Mouse (Mus musculus) forebrain, postnatal 0 days (tissue): Measurements from ENCODE around the gene Ccdc163. TPM values are rescaled to one million over a fixed set of nuclear protein-coding genes. Genes with fewer than 3 reads are reported as not detected.

ENCODE experiments used
- ATAC-seq: fragments of 200-750 bp; cut with Nextera tagmentation; 2 replicates; pipeline ENCODE4 v1.8.0; 2017; ENCODE audit warnings: mild to moderate bottlenecking, moderate library complexity
- DNase-seq: peaks from one replicate; pipeline ENCODE4 v3.0.0-alpha.2; 2015
- H3K27ac ChIP-seq: fragments of 300-500 bp; sonication (generic); 2 replicates; pipeline ENCODE4 v1.5.1; 2014; ENCODE audit warnings: low read depth, mild to moderate bottlenecking, antibody characterized with exemption, low read length, moderate library complexity, mixed read lengths
- H3K27me3 ChIP-seq: fragments of 300-500 bp; sonication (generic); 2 replicates; pipeline ENCODE4 v1.6.1; 2014; ENCODE audit warnings: mild to moderate bottlenecking, low read length, mixed read lengths; ENCODE audit not compliant: insufficient read depth
- H3K36me3 ChIP-seq: fragments of 300-500 bp; sonication (generic); 2 replicates; pipeline ENCODE4 v1.6.1; 2014; ENCODE audit warnings: mild to moderate bottlenecking, moderate library complexity; ENCODE audit not compliant: insufficient read depth
- H3K4me1 ChIP-seq: fragments of 300-500 bp; sonication (generic); 2 replicates; pipeline ENCODE4 v1.6.1; 2014; ENCODE audit warnings: antibody characterized with exemption; ENCODE audit not compliant: insufficient read depth
- H3K4me2 ChIP-seq: fragments of 300-500 bp; sonication (generic); 2 replicates; pipeline ENCODE4 v1.6.1; 2014; ENCODE audit warnings: low read depth, mild to moderate bottlenecking, moderate library complexity
- H3K4me3 ChIP-seq: fragments of 300-500 bp; sonication (generic); 2 replicates; pipeline ENCODE4 v1.5.1; 2014; ENCODE audit warnings: low read depth, low read length, mixed read lengths
- H3K9ac ChIP-seq: fragments of 300-500 bp; sonication (generic); 2 replicates; pipeline ENCODE4 v1.6.1; 2014; ENCODE audit warnings: mild to moderate bottlenecking
- H3K9me3 ChIP-seq: fragments of 300-500 bp; sonication (generic); 2 replicates; pipeline ENCODE4 v1.6.1; 2016; ENCODE audit warnings: low read length
- CTCF ChIP-seq: sonication (generic); IDR thresholded peaks from 2 replicates; pipeline ENCODE4 v1.5.1; 2016; ENCODE audit warnings: antibody characterized with exemption, control low read depth, low read depth
- WGBS: fragments of 180-500 bp; shearing (Covaris S2); extraction: QIAGEN DNeasy Blood & Tissue Kit; methylation state at CpG from one replicate; pipeline ENCODE4 v1.1.7; 2014; 5-methylcytosine and 5-hydroxymethylcytosine counted together
- polyA plus RNA-seq: library from polyadenylated mRNA; unstranded; fragments of >200 nt; fragmentation: Nextera tagmentation; extraction: Ambion mirVana; gene quantifications from 2 replicates; pipeline ENCODE4 v1.2.1, GENCODE M21; 2015
- total RNA-seq: library from RNA; depleted of rRNA; stranded (reverse); fragments of >200 nt; gene quantifications from 2 replicates; pipeline ENCODE4 v1.2.3, GENCODE M21; 2014

The Ccdc163 gene
- total and polyA plus RNA-seq, 2 experiments from 2014 or later: 5.3 to 13.2 TPM

GRCm38 (mm10) chr4:116719396-116719795 lies 11.1 kb downstream of the Ccdc163 start:
- 15% methylated on average over 3 of the region's 3 CpGs for WGBS
- ATAC-seq: peak; percentile 34

GRCm38 (mm10) chr4:116720343-116721097 lies 12.2 kb downstream of the Ccdc163 start, which contains the start of gene Tesk2:
TSS of gene Tesk2 (plus strand) at chr4:116720948.
- Histone ChIP-seq H3K9me3 (no peaks in the 10 kb centered on the region), H3K4me2 (peak within 1 kb of the TSS; percentile 97), H3K27ac (0 out of 2 replicates have a peak within 1 kb of the TSS, but pooled peaks have one; percentile 22), H3K4me3 (peak within 1 kb of the TSS; percentile 73), H3K27me3 (no peaks in the 10 kb centered on the region; the same call in 1 of the 2 replicates), H3K36me3 (no peaks in the 10 kb centered on the region), H3K9ac (peak within 1 kb of the TSS; percentile 71), H3K4me1 (no peaks in the 10 kb centered on the region; the same call in 1 of the 2 replicates)
- under 1% methylated on average over 34 of the region's 34 CpGs for WGBS
- TF ChIP-seq CTCF: no peak
- DNase-seq (peak; percentile 98), ATAC-seq (peak; percentile 99)

More at GRCm38 (mm10) chr4:116719396-116719795, 11.1 kb downstream of the Ccdc163 start:
- H3K27me3 ChIP-seq: no peaks in the 10 kb centered on the region; the same call in 1 of the 2 replicates
- H3K27ac ChIP-seq: no peak overlapping the region
- no peaks in the 10 kb centered on the region; the same call in 1 of the 2 replicates for H3K4me1 ChIP-seq
- H3K4me3 ChIP-seq: no peak overlapping the region
- H3K9me3 ChIP-seq: no peaks in the 10 kb centered on the region
- no peak overlapping the region for H3K4me2 ChIP-seq
- no peaks in the 10 kb centered on the region for H3K36me3 ChIP-seq
- H3K9ac ChIP-seq: no peak overlapping the region
- TF ChIP-seq CTCF: peak; percentile 85
- peak; percentile 90 for DNase-seq

- Histone ChIP-seq H3K4me1 (no peaks in the 10 kb centered on the region; the same call in 1 of the 2 replicates), H3K27me3 (no peaks in the 10 kb centered on the region; the same call in 1 of the 2 replicates), H3K9me3 (no peaks in the 10 kb centered on the region), H3K4me3 (peak overlapping the region; percentile 73), H3K4me2 (peak overlapping the region; percentile 97), H3K9ac (peak overlapping the region; percentile 71), H3K27ac (0 out of 2 replicates have a peak overlapping the region, but pooled peaks have one; percentile 22), H3K36me3 (no peaks in the 10 kb centered on the region)
- DNase-seq (no peak), ATAC-seq (no peak)
- no peak for TF ChIP-seq CTCF
- 1% methylated on average over 29 of the region's 29 CpGs for WGBS
These were observed 12.9 kb downstream of the Ccdc163 start for GRCm38 (mm10) chr4:116721098-116721628.

- Histone ChIP-seq H3K27me3 (no peaks in the 10 kb centered on the region; the same call in 1 of the 2 replicates), H3K4me3 (no peak overlapping the region), H3K36me3 (no peaks in the 10 kb centered on the region), H3K27ac (no peak overlapping the region), H3K4me2 (0 out of 2 replicates have a peak overlapping the region, but pooled peaks have one; percentile 97), H3K9ac (no peak overlapping the region), H3K9me3 (no peaks in the 10 kb centered on the region), H3K4me1 (no peaks in the 10 kb centered on the region; the same call in 1 of the 2 replicates)
- WGBS: 46% methylated on average over 7 of the region's 7 CpGs
- ATAC-seq: no peak
- no peak for DNase-seq
- no peak for TF ChIP-seq CTCF
These were observed 13.9 kb downstream of the Ccdc163 start for GRCm38 (mm10) chr4:116722230-116722629.

GRCm38 (mm10) chr4:116725444-116725843 lies 17.1 kb downstream of the Ccdc163 start:
- DNase-seq: no peak
- Histone ChIP-seq H3K4me1 (no peaks in the 10 kb centered on the region; the same call in 1 of the 2 replicates), H3K4me3 (no peak overlapping the region), H3K36me3 (no peaks in the 10 kb centered on the region), H3K4me2 (no peak overlapping the region), H3K9me3 (no peaks in the 10 kb centered on the region), H3K9ac (no peak overlapping the region), H3K27me3 (no peaks in the 10 kb centered on the region; the same call in 1 of the 2 replicates), H3K27ac (no peak overlapping the region)
- WGBS: 83% methylated on average over 5 of the region's 5 CpGs
- no peak for TF ChIP-seq CTCF
- no peak for ATAC-seq

- Histone ChIP-seq H3K36me3 (no peaks in the 10 kb centered on the region), H3K27me3 (no peaks in the 10 kb centered on the region), H3K4me3 (no peak overlapping the region), H3K27ac (no peak overlapping the region), H3K4me1 (no peaks in the 10 kb centered on the region), H3K9ac (no peak overlapping the region), H3K9me3 (no peaks in the 10 kb centered on the region), H3K4me2 (no peak overlapping the region)
- TF ChIP-seq CTCF: no peak
- ATAC-seq (no peak), DNase-seq (no peak)
- WGBS: 87% methylated on average over 3 of the region's 3 CpGs
These were observed 19.1 kb downstream of the Ccdc163 start for GRCm38 (mm10) chr4:116727401-116727800.

- no peak for TF ChIP-seq CTCF
- Histone ChIP-seq H3K27ac (no peak overlapping the region), H3K4me2 (no peak overlapping the region), H3K27me3 (no peaks in the 10 kb centered on the region), H3K36me3 (no peaks in the 10 kb centered on the region), H3K9me3 (no peaks in the 10 kb centered on the region), H3K4me1 (no peaks in the 10 kb centered on the region), H3K4me3 (no peak overlapping the region), H3K9ac (no peak overlapping the region)
- WGBS: 95% methylated on average over 3 of the region's 3 CpGs
- no peak for ATAC-seq
- DNase-seq: no peak
These were observed 21.2 kb downstream of the Ccdc163 start for GRCm38 (mm10) chr4:116729532-116729931.
